8 mouse cellular contexts compared by ENCODE assay signal in the genomic region with DNA sequence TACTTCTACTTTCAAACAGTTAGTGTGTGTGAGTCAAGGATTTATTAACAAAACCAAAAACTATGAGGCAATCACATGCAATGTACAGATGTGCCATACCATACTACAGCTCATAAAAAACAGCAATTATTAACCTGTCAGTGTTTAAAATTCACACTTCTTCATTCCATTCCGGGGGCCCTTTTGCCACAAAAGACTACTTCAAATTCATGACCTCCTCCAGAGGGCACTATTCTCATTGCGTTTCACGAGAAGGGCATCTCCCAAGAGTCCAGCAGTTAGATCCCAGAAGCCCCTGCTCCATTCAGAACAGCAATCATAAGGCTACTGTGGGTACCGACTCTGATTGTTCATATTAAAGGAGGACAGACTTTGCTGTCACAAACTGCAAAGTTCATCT.
DNase-seq lines count a peak whose midpoint lies in the region; ATAC-seq and TF ChIP-seq lines count a peak whose summit lies in the region.

No protein-coding gene starts in this region.

- peaks cover 2% of the 10 kb centered on the region; the same call in 1 of the 2 replicates for H3K4me1 ChIP-seq in liver, postnatal 0 days (ENCODE audit: insufficient read depth)
- H3K4me1 ChIP-seq in liver, embryonic 12.5 days: no peaks in the 10 kb centered on the region

- TF ChIP-seq EP300 in liver, postnatal 0 days (IDR thresholded peaks at IDR 0.05; ENCODE audit: low read depth): no peak

- intact Hi-C loops in gastrocnemius, adult 2 months (cut with DNase I): no loop called here
- intact Hi-C loops in gastrocnemius, postnatal 36 days (cut with DNase I): no loop called here
- intact Hi-C loops in gastrocnemius, postnatal 14 days (cut with DNase I; ENCODE audit: low total_unique reads): no loop called here

- no peak for ATAC-seq in liver, postnatal 0 days
- ATAC-seq in liver, embryonic 12.5 days: no peak
- no peak for ATAC-seq in megakaryocyte-erythroid progenitor cell, adult 5-6 weeks (replicated peaks; ENCODE audit: low FRiP score, low TSS enrichment, poor library complexity, severe bottlenecking)

- H3K36me3 ChIP-seq in liver, postnatal 0 days (replicated peaks; ENCODE audit: insufficient read depth, low read length): no peaks in the 10 kb centered on the region
- no peaks in the 10 kb centered on the region for H3K36me3 ChIP-seq in liver, embryonic 12.5 days
- no peaks in the 10 kb centered on the region for H3K36me3 ChIP-seq in splenic B cell, adult 2 months (ENCODE audit: control insufficient read depth, insufficient read depth, low read length, poor library complexity, severe bottlenecking)

- DNase-seq in gastrocnemius, adult 2 months: no peak
- no peak for DNase-seq in gastrocnemius, postnatal 36 days
- DNase-seq in liver, postnatal 0 days: no peak
- DNase-seq in embryo, embryonic 10 days (ENCODE audit: low spot score): peak; percentile 61
- DNase-seq in splenic B cell, adult 2 months (ENCODE audit: low read depth, low spot score): peak; percentile 21
- no peak for DNase-seq in gastrocnemius, postnatal 14 days

- H3K4me2 ChIP-seq in liver, postnatal 0 days (ENCODE audit: low read depth, low read length): no peak overlapping the region
- H3K4me2 ChIP-seq in liver, embryonic 12.5 days: no peak overlapping the region

- H3K27ac ChIP-seq in gastrocnemius, adult 2 months: no peak overlapping the region
- H3K27ac ChIP-seq in liver, postnatal 0 days (ENCODE audit: low read depth): no peak overlapping the region
- H3K27ac ChIP-seq in liver, embryonic 12.5 days: no peak overlapping the region

- peak; percentile 50 for TF ChIP-seq CTCF in gastrocnemius, adult 2 months (IDR thresholded peaks at IDR 0.05)
- peak; percentile 40; the same call in 1 of the 2 replicates for TF ChIP-seq CTCF in liver, postnatal 0 days (IDR thresholded peaks at IDR 0.05; ENCODE audit: low read depth)

- no peak overlapping the region for H3K9ac ChIP-seq in liver, postnatal 0 days (replicated peaks)
- no peak overlapping the region for H3K9ac ChIP-seq in liver, embryonic 12.5 days

- no peaks in the 10 kb centered on the region for H3K9me3 ChIP-seq in liver, postnatal 0 days (ENCODE audit: low read length)
- no peaks in the 10 kb centered on the region for H3K9me3 ChIP-seq in liver, embryonic 12.5 days (replicated peaks)

- H3K4me3 ChIP-seq in gastrocnemius, adult 2 months: no peak overlapping the region
- no peak overlapping the region for H3K4me3 ChIP-seq in liver, postnatal 0 days (ENCODE audit: low read depth, low read length)
- no peak overlapping the region for H3K4me3 ChIP-seq in liver, embryonic 12.5 days

- no peaks in the 10 kb centered on the region for H3K27me3 ChIP-seq in liver, postnatal 0 days (ENCODE audit: insufficient read depth, low read length)
- no peaks in the 10 kb centered on the region for H3K27me3 ChIP-seq in liver, embryonic 12.5 days (replicated peaks)
- H3K27me3 ChIP-seq in splenic B cell, adult 2 months (ENCODE audit: control insufficient read depth, insufficient read depth, low read length, poor library complexity, severe bottlenecking): no peaks in the 10 kb centered on the region

- 29% methylated on average over 4 of the region's 4 CpGs for WGBS in liver, postnatal 0 days (ENCODE audit: insufficient replicate concordance)
- WGBS in liver, embryonic 12.5 days (ENCODE audit: insufficient replicate concordance): 29% methylated on average over 4 of the region's 4 CpGs

Comparison
In these comparisons a context has a peak if more than half of its experiments do, and no peak if none do; other contexts are left out.
1. DNase-seq: peak in embryo, embryonic 10 days (single experiment) and splenic B cell, adult 2 months (single experiment); none in gastrocnemius, adult 2 months (single experiment), gastrocnemius, postnatal 36 days (0 of 2), liver, postnatal 0 days (single experiment) and gastrocnemius, postnatal 14 days (single experiment).